Mouse (Mus musculus): ENCODE data around the gene Tesk2.
"Not testable (repeated sequence)": the region's sequence is repeated elsewhere in the genome, so short reads cannot be mapped to it uniquely, and the experiment has no call there.

Tesk2 gene

DNA sequence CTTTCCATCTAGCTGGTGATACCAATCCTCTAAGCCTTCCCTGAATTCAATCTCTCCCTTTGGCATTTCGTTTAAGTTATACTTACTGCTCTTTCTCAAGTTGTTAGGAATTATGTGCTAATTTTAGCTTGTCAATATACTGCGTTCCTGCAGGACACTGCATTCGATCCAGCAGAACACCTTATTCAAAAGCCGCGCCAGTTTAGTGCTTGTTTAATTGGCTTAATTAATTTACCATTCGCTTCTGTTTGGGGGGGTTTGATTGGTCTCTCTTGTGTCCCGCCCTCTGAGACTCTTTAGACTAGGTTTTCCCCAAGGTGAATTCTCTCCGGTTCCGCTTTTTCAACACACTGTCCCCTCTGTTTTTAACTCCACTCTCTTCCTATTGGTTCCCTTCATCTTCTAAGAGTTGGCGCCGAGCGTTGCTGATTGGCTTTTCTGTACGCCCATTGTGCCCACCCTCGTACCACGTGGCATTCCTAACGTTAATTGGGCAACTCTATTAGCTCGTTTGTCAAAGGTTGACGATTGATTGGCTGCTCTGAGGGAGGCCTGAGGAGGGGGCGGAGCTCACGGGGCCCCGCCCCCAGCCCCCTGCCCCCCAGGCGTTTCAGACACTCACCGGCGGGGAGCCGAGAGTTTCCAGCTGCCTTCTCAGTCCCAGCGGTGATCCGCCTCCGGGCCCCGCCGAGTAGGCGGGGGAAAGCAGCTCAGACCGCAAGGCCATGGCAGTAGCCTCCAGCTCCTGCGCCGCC, at the start of gene Tesk2:
Tesk2 (plus strand) TSS at position 606 of the 755 bp plus-strand sequence.
- peak; percentile 86 for DNase-seq (ENCODE audit: low spot score)

- DNase-seq (ENCODE audit: low spot score) = no peak
Observed at GRCm38 (mm10) chr4:116672785-116673184, 48.0 kb upstream of the Tesk2 start.

GRCm38 (mm10) chr4:116674761-116675160, 46.0 kb upstream of the Tesk2 start:
- not testable (repeated sequence) for DNase-seq (ENCODE audit: low spot score)

GRCm38 (mm10) chr4:116676027-116676426, 44.7 kb upstream of the Tesk2 start:
- DNase-seq (ENCODE audit: low spot score) = no peak

DNA sequence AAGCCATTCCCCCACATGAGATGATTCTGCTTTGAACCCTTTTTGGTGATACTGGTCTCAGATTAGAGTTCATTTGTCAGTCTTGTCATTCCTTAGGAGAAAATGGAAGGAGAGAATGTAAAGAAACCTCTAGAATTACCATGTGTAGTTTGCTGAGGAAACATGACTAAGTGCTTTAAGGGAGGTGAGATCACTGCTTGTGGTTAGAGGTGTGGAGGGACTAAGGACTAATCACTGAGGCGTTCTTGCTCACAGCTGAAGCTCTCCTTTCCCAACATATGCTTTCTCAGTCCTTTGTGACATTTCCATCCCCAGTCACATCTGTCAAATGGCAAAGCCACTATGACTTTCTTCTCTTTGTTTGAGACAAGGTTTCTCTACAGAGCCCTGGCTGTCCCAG, 42.9 kb upstream of the Tesk2 start:
- no peak for DNase-seq (ENCODE audit: low spot score)

DNA sequence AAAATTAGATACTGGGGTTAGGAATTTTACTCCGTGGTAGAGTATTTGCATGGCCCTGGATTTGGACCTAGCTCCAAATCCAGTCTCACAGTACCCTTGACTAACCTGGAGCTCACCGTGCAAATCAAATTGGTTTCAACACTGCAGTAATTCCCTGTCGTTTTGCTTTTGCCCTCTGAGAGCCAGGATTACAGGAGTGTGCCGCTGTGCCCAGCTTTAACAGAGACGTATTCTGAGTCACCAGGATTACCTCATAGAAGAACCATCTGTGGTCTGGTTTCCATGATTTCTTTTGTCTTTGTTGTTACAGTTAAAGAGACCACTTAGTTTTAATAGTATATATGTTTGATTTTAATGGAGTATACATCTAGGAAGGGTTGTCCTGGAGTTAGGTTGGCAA, 41.6 kb upstream of the Tesk2 start:
- DNase-seq (ENCODE audit: low spot score) = no peak

- DNase-seq (ENCODE audit: low spot score) = not testable (repeated sequence)
Observed at GRCm38 (mm10) chr4:116680521-116680920, 40.2 kb upstream of the Tesk2 start.

GRCm38 (mm10) chr4:116683957-116684356, 36.8 kb upstream of the Tesk2 start:
- DNase-seq (ENCODE audit: low spot score) = no peak

- DNase-seq (ENCODE audit: low spot score) = no peak
Observed at GRCm38 (mm10) chr4:116684665-116685064, 36.1 kb upstream of the Tesk2 start.

GRCm38 (mm10) chr4:116685402-116686061, 35.2 kb upstream of the Tesk2 start, which contains the start of gene Prdx1:
Gene Prdx1, plus strand, starts transcription at chr4:116685544.
- peak; percentile 99 for DNase-seq (ENCODE audit: low spot score)

DNA sequence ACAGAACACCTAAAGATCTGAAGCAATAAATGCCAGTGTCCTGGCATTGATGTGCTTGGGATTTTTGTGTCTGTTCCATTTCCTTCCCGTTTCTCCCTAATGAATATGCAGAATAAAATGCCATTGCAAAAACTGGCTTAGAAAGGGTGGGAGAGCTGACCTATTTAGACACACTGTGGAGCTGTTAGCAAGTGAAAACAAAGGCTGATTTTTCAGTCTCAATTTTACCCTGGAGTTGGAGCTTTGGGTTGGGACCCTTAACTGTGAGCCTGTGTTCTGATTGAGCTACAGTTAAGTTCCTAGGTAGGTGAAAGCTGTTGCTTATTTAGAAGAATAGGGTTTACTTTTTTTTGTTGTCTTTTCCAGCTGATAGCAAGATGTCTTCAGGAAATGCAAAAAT, 33.7 kb upstream of the Tesk2 start:
- no peak for DNase-seq (ENCODE audit: low spot score)

- no peak for DNase-seq (ENCODE audit: low spot score)
Observed at GRCm38 (mm10) chr4:116689309-116689876, 31.4 kb upstream of the Tesk2 start.

DNA sequence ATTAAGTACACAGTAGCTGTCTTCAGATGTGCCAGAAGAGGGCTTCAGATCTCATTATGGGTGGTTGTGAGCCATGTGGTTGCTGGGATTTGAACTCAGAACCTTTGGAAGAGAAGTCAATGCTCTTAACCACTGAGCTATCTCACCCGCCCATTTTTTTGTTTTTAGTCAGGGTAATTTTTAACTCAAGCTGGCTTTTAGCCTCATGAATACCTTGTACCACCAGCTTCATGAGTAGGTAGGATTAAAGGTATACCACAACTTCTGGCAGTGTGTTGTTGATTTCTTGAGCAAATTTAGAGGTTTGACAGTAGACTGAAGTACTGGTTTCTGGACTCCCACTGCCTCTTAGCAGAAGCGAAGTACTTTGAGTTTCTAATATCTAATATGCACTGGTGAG, 28.6 kb upstream of the Tesk2 start:
- DNase-seq (ENCODE audit: low spot score) = no peak

GRCm38 (mm10) chr4:116693785-116694184, 27.0 kb upstream of the Tesk2 start:
- no peak for DNase-seq (ENCODE audit: low spot score)

DNA sequence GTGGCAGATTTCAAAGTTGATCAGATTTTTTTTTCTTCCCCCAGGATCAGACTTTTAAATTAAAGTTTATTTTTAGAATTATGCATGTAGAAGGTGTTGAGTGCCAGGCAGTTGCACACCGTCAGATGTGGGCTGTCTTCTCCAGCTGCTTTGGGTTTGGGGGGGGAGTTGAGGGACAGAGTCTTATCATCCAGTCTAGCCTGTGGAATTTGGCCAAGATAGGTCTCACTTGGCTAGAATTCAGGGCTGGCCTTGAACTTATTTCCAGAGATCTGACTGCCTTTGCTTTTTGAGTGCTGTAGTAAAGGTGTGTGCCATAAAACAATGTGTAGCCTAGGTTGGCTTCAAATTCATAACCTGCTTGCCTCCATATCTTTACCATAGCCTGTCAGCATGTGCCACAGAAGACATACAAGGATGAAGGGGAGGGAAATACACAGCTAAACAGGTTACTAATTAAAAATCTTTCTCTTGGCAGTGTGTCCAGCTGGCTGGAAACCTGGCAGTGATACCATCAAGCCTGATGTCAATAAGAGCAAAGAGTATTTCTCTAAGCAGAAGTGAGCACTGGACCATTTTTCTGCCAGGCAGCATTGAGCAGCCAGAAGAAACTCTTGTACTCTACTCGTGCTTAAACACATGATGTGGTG, 21.9 kb upstream of the Tesk2 start:
- no peak for DNase-seq (ENCODE audit: low spot score)

- DNase-seq (ENCODE audit: low spot score) = no peak
Observed at GRCm38 (mm10) chr4:116700964-116701363, 19.8 kb upstream of the Tesk2 start.

- peak; percentile 91 for DNase-seq (ENCODE audit: low spot score)
Observed at GRCm38 (mm10) chr4:116703804-116704203, 16.9 kb upstream of the Tesk2 start.

GRCm38 (mm10) chr4:116707666-116708065, 13.1 kb upstream of the Tesk2 start:
- no peak for DNase-seq (ENCODE audit: low spot score)

DNA sequence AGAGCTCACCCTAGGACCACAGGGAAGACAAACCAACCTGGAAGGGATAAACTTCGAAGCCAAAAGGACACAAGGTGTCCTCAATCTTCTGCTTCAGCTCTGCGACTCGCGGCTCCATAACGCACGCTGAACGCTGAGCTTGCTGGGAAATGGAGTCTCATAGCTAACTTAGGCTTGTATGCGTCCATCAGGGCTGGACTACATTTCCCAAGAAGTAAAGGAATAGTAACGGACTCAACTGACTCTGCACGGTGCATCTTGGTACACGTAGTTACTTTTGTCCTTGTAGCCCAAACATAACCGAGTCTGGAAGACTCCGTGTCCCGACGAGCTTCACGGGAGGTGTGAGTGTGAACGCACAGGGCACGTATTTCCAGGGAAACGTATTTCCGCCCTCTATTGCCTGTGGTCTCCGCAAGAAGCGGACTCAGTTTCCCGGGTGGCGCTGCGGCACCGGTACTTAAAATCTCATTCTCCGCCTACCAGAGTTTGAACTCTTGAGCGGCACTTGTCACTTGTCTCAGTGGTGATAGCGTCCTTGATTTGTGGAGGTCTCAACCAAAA, 12.5 kb upstream of the Tesk2 start, which contains the start of the genes Mmachc and Ccdc163:
Mmachc (minus strand) TSS at position 206 of the 564 bp plus-strand sequence.
Ccdc163 (plus strand) TSS at position 309 of the 564 bp plus-strand sequence.
- DNase-seq (ENCODE audit: low spot score) = peak; percentile 83

DNA sequence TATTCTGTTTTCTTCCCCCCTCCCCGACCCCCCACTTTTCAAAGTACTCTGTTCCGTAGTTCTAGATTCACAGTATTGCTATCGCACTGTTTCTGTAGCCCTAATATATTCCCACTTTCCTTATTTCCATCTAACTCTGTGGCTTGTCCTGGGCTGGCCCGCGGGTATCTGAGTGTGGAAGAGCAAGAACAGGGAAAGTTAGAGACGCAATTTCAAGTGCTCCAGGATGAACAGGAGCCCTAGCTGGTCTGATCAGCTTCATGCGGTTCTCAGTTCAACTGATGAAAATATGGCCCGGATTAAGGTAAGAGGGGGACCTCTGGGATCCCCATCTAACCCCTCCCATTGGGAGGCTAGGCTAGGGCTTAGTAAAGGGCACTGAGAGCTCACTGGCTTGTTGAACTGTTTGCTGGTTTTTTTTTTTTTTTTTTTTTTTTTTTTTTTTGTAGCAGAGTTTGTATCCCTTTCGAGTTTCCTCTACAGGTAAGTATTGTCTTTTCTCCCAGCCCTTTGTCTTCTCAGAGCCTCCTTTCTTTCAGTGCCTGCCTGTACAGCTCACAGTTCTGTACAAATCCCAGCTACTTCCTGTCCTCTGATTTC, 11.9 kb upstream of the Tesk2 start:
- no peak for DNase-seq (ENCODE audit: low spot score)

DNA sequence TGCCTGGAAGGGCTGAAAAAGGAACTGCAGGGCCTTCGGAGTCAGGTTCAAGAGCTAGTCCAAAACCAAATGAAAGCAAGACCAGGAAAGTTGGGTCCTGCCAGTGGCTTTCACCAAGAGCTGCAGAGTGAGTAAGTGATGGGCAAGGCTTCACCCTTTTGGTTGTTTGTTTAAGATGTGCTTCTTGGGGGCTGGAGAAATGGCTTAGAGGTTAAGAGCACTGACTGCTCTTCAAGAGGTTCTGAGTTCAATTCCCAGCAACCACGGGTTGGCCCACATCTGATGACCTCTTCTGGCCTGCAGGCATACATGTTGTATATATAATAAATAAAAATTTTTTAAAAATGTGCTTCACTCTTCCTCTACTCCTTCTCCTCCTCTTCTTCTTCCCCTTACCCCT, 10.6 kb upstream of the Tesk2 start:
- no peak for DNase-seq (ENCODE audit: low spot score)

GRCm38 (mm10) chr4:116712536-116712935, 8.2 kb upstream of the Tesk2 start:
- no peak for DNase-seq (ENCODE audit: low spot score)
